In genomic region chr11:27025500-27025899, GRCm38 (mm10) we compare ENCODE assay signal across 26 mouse cellular contexts.
"Had no signal": no experiment of that assay in that cellular context is flagged by ENCODE, and none has a peak within 500 bp of the region (broad histone marks: within the 10 kb centered on the region; RNA-seq: fewer than 3 reads in every experiment).

No protein-coding gene starts in this region.

- H3K4me3 ChIP-seq: gastrocnemius, adult 2 months; heart, embryonic 10.5 days; heart, embryonic 12.5 days; hindbrain, embryonic 10.5 days; hindbrain, embryonic 12.5 days; layer of hippocampus, adult 2 months; left cerebral cortex, adult 2 months; limb, embryonic 12.5 days; liver, embryonic 13.5 days; liver, embryonic 15.5 days had no signal

- H3K36me3 ChIP-seq: heart, embryonic 10.5 days; heart, embryonic 12.5 days; hindbrain, embryonic 10.5 days; hindbrain, embryonic 12.5 days; limb, embryonic 12.5 days; liver, embryonic 13.5 days; liver, embryonic 15.5 days had no signal

- H3K4me2 ChIP-seq: heart, embryonic 12.5 days; hindbrain, embryonic 12.5 days; hindbrain, embryonic 14.5 days; limb, embryonic 12.5 days; liver, embryonic 11.5 days; liver, embryonic 13.5 days; liver, embryonic 15.5 days had no signal

- H3K4me1 ChIP-seq: heart, embryonic 10.5 days; heart, embryonic 12.5 days; hindbrain, embryonic 10.5 days; hindbrain, embryonic 12.5 days; limb, embryonic 12.5 days; liver, embryonic 13.5 days; liver, embryonic 15.5 days had no signal

- H3K9ac ChIP-seq: heart, embryonic 12.5 days; hindbrain, embryonic 12.5 days; hindbrain, embryonic 14.5 days; limb, embryonic 12.5 days; liver, embryonic 13.5 days; liver, embryonic 15.5 days had no signal

- DNase-seq: gastrocnemius, adult 2 months; gastrocnemius, postnatal 10 days; gastrocnemius, postnatal 36 days; heart, adult 18-20 months; heart, postnatal 10 days; heart, postnatal 4 days; kidney, adult 18-20 months; kidney, adult 8-10 months; kidney, postnatal 10 days; kidney, postnatal 25 days; kidney, postnatal 4 days; liver; liver, embryonic 13.5 days had no signal

- H3K27ac ChIP-seq: gastrocnemius, adult 2 months; heart, embryonic 10.5 days; hindbrain, embryonic 10.5 days; hindbrain, embryonic 12.5 days; hindbrain, embryonic 14.5 days; layer of hippocampus, adult 2 months; left cerebral cortex, adult 2 months; limb, embryonic 12.5 days; liver, embryonic 13.5 days; liver, embryonic 15.5 days had no signal

- H3K9me3 ChIP-seq: heart, embryonic 10.5 days; heart, embryonic 12.5 days; hindbrain, embryonic 10.5 days; hindbrain, embryonic 12.5 days; limb, embryonic 12.5 days; liver, embryonic 13.5 days; liver, embryonic 15.5 days had no signal

- H3K27me3 ChIP-seq: heart, embryonic 12.5 days; hindbrain, embryonic 12.5 days; limb, embryonic 12.5 days; liver, embryonic 13.5 days; liver, embryonic 15.5 days had no signal

- ATAC-seq: hindbrain, embryonic 16.5 days; inflammation-experienced regulatory T-cells, adult 6 months; intestine, embryonic 16.5 days had no signal
